Mouse (Mus musculus) liver, embryonic 14.5 days (tissue): Measurements from ENCODE around the gene Ywhab.

Experiments used
- CTCF ChIP-seq: IDR thresholded peaks from 2 replicates; pipeline ENCODE4 v1.5.1; 2016; ENCODE audit warnings: antibody characterized with exemption, low read depth, control low read depth
- EP300 ChIP-seq: IDR thresholded peaks from 2 replicates; pipeline ENCODE4 v1.6.1; 2016; ENCODE audit warnings: antibody characterized with exemption, low read depth

DNA sequence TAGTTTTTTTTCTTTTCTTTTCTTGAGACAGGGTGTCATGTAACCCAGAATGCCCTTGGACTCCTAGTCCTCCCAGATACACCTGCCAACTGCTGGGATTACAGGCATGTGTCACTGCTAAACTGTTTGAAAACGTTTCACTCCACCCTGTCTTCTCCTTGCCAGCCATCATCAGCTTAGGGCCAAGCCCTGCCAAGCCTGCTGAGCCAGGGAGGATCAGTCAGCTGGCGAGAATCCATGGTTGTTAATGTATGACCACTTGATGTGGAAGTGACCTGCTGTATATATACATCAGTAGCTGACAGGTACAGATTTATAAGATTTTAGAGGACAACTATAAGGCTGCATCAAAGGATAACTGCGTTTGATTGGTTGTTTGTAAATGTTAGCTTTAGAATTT is 24.4 kb upstream of the Ywhab start:
- TF ChIP-seq CTCF (no peak), EP300 (no peak)
